Mouse (Mus musculus): ENCODE measurements around the gene Camk2d.

- TF ChIP-seq POLR2A (IDR thresholded peaks at IDR 0.05; ENCODE audit: insufficient read depth, low read depth, low read length) (no peak), CTCF (IDR thresholded peaks at IDR 0.05; ENCODE audit: insufficient read depth, low read depth, low read length) (no peak)
Measured at GRCm38 (mm10) chr3:126701586-126701985, 105.5 kb downstream of the Camk2d start.

All from olfactory bulb, adult 2 months (tissue).